Mouse (Mus musculus): ENCODE results near the gene Hivep2. TPM values are rescaled to one million over a fixed set of nuclear protein-coding genes. Genes with fewer than 3 reads are reported as not detected.

The Hivep2 gene
- polyA plus RNA-seq, 1 experiment from 2014 or later, result 1.2 TPM

Other genes with a start within 250 kb of the Hivep2 start
- gene Aig1, start 97.1 kb upstream of the Hivep2 start, polyA plus RNA-seq (2016; fragmentation: Nextera tagmentation; extraction: Ambion mirVana), result 24.2 and 24.3 TPM in 2 replicates